Mouse (Mus musculus) olfactory bulb, adult 2 months (tissue): ENCODE results near the gene Ubr1. TPM values are rescaled to one million over a fixed set of nuclear protein-coding genes. Genes with fewer than 3 reads are reported as not detected.

Experiments used
- H3K27ac ChIP-seq: fragments of 200-500 bp; 2 replicates; pipeline ENCODE4 v1.5.1; 2012; ENCODE audit warnings: low read depth, low read length; ENCODE audit not compliant: insufficient read depth
- H3K4me1 ChIP-seq: fragments of 200-500 bp; 2 replicates; pipeline ENCODE4 v1.6.1; 2012; ENCODE audit warnings: low read length; ENCODE audit not compliant: control insufficient read depth, insufficient read depth
- H3K4me3 ChIP-seq: fragments of 200-500 bp; 2 replicates; pipeline ENCODE4 v1.5.1; 2012; ENCODE audit warnings: mild to moderate bottlenecking, low read depth, low read length, moderate library complexity; ENCODE audit not compliant: insufficient read depth
- CTCF ChIP-seq: fragments of 200-500 bp; IDR thresholded peaks from 2 replicates; pipeline ENCODE4 v1.5.1; 2012; ENCODE audit warnings: low read depth, mild to moderate bottlenecking, low read length, moderate library complexity; ENCODE audit not compliant: insufficient read depth
- POLR2A ChIP-seq: fragments of 200-500 bp; IDR thresholded peaks from 2 replicates; pipeline ENCODE4 v1.6.1; 2012; ENCODE audit warnings: mild to moderate bottlenecking, low read depth, low read length, moderate library complexity; ENCODE audit not compliant: insufficient read depth
- WGBS: fragments of 180-500 bp; shearing (Covaris S2); methylation state at CpG from one replicate; pipeline ENCODE4 v1.1.7; 2018; 5-methylcytosine and 5-hydroxymethylcytosine counted together
- polyA plus RNA-seq: library from polyadenylated mRNA; stranded (reverse); fragments of >200 nt; gene quantifications from 2 replicates; pipeline ENCODE4 v1.2.4, GENCODE M21; 2012; ENCODE audit warnings: low replicate concordance; ENCODE audit not compliant: missing spikeins, insufficient read depth, insufficient read length

The Ubr1 gene
- polyA plus RNA-seq, 1 experiment: not detected

GRCm38 (mm10) chr2:120873192-120873591, 97.3 kb downstream of the Ubr1 start:
- Histone ChIP-seq H3K4me1 (peaks cover 8% of the 10 kb centered on the region), H3K4me3 (no peak overlapping the region), H3K27ac (0 out of 2 replicates have a peak overlapping the region, but pooled peaks have one; percentile 57)
- TF ChIP-seq POLR2A: no peak
- no peak for TF ChIP-seq CTCF
- 46% methylated on average over 2 of the region's 2 CpGs for WGBS

GRCm38 (mm10) chr2:120871447-120872336, 98.8 kb downstream of the Ubr1 start:
- TF ChIP-seq POLR2A (no peak), CTCF (no peak)
- 37% methylated on average over 9 of the region's 9 CpGs for WGBS
- H3K27ac ChIP-seq: peak overlapping the region; percentile 49

DNA sequence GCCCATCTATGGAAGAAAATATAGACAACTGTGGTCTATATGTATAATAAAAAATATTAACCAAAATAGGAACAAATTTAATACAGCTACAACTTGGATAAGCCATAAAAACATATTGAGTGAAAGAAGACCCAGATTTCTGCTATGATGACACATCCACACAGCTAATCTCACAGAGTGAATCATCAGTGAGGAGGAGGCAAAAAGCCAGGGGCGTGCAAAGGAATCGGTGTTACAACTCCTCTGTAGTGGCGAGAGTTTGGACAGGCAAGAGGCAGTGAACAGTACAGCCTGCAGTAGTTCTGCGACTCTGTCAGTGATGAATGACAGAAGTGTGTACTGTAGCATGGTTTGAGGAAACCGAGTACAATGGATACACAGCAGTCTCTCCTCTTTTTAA, 103.2 kb downstream of the Ubr1 start:
- WGBS: 47% methylated on average over 5 of the region's 5 CpGs
- Histone ChIP-seq H3K27ac (0 out of 2 replicates have a peak overlapping the region, but pooled peaks have one; percentile 51), H3K4me1 (peaks cover 14% of the 10 kb centered on the region), H3K4me3 (no peak overlapping the region)
- TF ChIP-seq CTCF (no peak), POLR2A (no peak)

More at GRCm38 (mm10) chr2:120871447-120872336, 98.8 kb downstream of the Ubr1 start:
- H3K4me1 ChIP-seq: peaks cover 14% of the 10 kb centered on the region
- H3K4me3 ChIP-seq: no peak overlapping the region

DNA sequence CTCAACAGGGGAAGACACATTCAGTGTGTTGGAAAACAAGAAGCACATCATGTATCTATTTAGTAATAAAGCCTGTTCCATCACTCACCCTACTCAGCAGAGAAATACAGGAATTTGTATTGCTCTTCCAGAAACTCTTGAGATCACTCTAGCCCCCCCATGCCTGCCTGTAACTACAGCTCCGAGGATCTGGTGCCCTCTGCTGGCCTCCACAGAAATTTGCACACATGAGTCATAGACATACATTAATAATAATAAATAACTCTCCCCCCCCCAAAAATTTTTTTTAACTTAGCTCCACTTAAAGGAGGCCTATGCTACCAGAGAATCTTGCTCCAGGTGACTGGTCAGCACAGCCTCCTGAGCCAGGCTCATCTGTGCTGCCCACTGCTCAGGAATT, 104.0 kb downstream of the Ubr1 start:
- Histone ChIP-seq H3K4me3 (no peak overlapping the region), H3K4me1 (peaks cover 10% of the 10 kb centered on the region; the same call in 1 of the 2 replicates), H3K27ac (no peak overlapping the region)
- TF ChIP-seq CTCF: no peak
- TF ChIP-seq POLR2A: no peak
- 5% methylated on average over 1 of the region's 1 CpGs for WGBS

GRCm38 (mm10) chr2:120863389-120863788, 107.1 kb downstream of the Ubr1 start:
- Histone ChIP-seq H3K4me3 (no peak overlapping the region), H3K27ac (no peak overlapping the region), H3K4me1 (peaks cover 6% of the 10 kb centered on the region; the same call in 1 of the 2 replicates)
- TF ChIP-seq CTCF (no peak), POLR2A (no peak)
- 91% methylated on average over 1 of the region's 1 CpGs for WGBS

DNA sequence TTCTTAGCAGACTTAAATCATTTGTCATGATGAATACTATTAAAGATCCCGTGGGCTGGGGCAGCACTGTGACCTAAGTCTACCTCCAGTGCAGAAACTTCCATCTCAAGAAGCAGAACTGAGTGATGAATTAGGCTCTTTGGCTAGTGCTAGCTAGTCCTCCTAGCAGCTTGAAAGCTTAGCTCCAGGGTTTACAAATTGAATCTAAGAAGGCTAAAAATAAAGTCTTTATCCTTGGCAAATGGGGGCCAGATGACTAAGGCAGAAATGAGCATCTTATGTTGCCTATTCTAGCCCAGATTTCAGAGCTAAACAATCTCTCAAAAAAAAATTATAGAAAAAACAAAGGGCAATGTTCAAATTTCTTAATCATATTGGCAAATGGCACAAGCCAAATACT, 109.8 kb downstream of the Ubr1 start:
- H3K27ac ChIP-seq: no peak overlapping the region
- TF ChIP-seq POLR2A (no peak), CTCF (no peak)
- H3K4me3 ChIP-seq: no peak overlapping the region
- H3K4me1 ChIP-seq: no peaks in the 10 kb centered on the region
- 74% methylated on average over 1 of the region's 1 CpGs for WGBS

GRCm38 (mm10) chr2:120858131-120858530, 112.4 kb downstream of the Ubr1 start:
- TF ChIP-seq POLR2A (no peak), CTCF (no peak)

GRCm38 (mm10) chr2:120853151-120853550, 117.4 kb downstream of the Ubr1 start:
- H3K4me3 ChIP-seq: no peak overlapping the region
- no peak overlapping the region for H3K27ac ChIP-seq
- no peaks in the 10 kb centered on the region for H3K4me1 ChIP-seq
- no peak for TF ChIP-seq POLR2A
- TF ChIP-seq CTCF: no peak
- 90% methylated on average over 3 of the region's 3 CpGs for WGBS

More at GRCm38 (mm10) chr2:120858131-120858530, 112.4 kb downstream of the Ubr1 start:
- Histone ChIP-seq H3K4me3 (no peak overlapping the region), H3K27ac (no peak overlapping the region), H3K4me1 (no peaks in the 10 kb centered on the region)
- WGBS: 83% methylated on average over 3 of the region's 3 CpGs

- H3K27ac ChIP-seq: no peak overlapping the region
- 20% methylated on average over 1 of the region's 1 CpGs for WGBS
- H3K4me1 ChIP-seq: no peaks in the 10 kb centered on the region
- H3K4me3 ChIP-seq: no peak overlapping the region
- no peak for TF ChIP-seq CTCF
- TF ChIP-seq POLR2A: no peak
These were observed 117.9 kb downstream of the Ubr1 start for GRCm38 (mm10) chr2:120852626-120853025.
